Mouse (Mus musculus) testis, adult 2 months (tissue): ENCODE data around the gene Fyn.

Experiments used
- CTCF ChIP-seq: fragments of 200-500 bp; IDR thresholded peaks from 2 replicates; pipeline ENCODE4 v1.5.1; 2012; ENCODE audit warnings: low read depth, mild to moderate bottlenecking, inconsistent platforms, low read length, moderate library complexity; ENCODE audit not compliant: control insufficient read depth, insufficient read depth, insufficient replicate concordance
- POLR2A ChIP-seq: fragments of 200-500 bp; IDR thresholded peaks from 2 replicates; pipeline ENCODE4 v1.6.1; 2012; ENCODE audit warnings: low read depth, mild to moderate bottlenecking, inconsistent platforms, low read length, moderate library complexity; ENCODE audit not compliant: control insufficient read depth

GRCm38 (mm10) chr10:39467317-39467716 lies 98.7 kb downstream of the Fyn start:
- TF ChIP-seq CTCF = no peak
- no peak for TF ChIP-seq POLR2A
